Mouse (Mus musculus) heart, postnatal 10 days (tissue): Measurements from ENCODE around the gene Olfr1335. TPM values are rescaled to one million over a fixed set of nuclear protein-coding genes. Genes with fewer than 3 reads are reported as not detected.
"Not testable (repeated sequence)": the region's sequence is repeated elsewhere in the genome, so short reads cannot be mapped to it uniquely, and the experiment has no call there.

Experiments
- DNase-seq, 2 experiments: peaks; one replicate each; pipeline ENCODE4 v3.0.0; 2021
- intact Hi-C: fragments of 180-260 bp; cut with DNase I; formaldehyde crosslinking; loops from one replicate; pipeline ENCODE4 v1.15.1; 2025
- total RNA-seq, 2 experiments: library from RNA; stranded (reverse); gene quantifications; 2 replicates each; pipeline ENCODE4 v1.2.3; 2021

The Olfr1335 gene
- total RNA-seq: not detected

- DNase-seq: no peak
- intact Hi-C loops: no loop called here
These were observed at the start of gene Olfr1335 for GRCm38 (mm10) chr4:118809844-118810243. Gene Olfr1335, minus strand, starts transcription at chr4:118809944.

DNA sequence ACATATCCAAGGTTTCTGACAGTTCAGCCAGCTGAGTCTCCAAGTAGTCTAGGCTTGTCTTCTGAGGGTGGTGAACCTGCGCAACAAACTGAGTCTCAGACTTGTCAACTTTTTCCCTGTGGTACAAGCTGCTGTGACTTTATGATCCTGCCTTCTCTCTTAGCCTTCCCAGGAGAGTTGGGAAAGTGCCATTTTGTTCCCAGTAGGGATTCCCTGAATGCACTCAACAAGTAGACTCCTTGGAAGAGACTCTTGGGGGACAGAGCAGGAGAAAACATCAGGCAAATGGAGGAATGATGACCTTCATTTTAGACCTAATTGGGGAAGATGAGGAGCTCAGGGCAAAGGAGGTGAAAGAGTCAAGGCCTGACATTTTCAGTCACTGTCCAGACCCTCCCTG is 26.4 kb upstream of the Olfr1335 start, which contains the start of gene Olfr1333:
TSS of gene Olfr1333 (minus strand) at position 101 of the 400 bp plus-strand sequence.
- DNase-seq: no peak
- intact Hi-C loops: loop anchor here (1.0 kb wide), 1 partner anchor 39 kb away; no protein-coding TSS in a partner anchor

GRCm38 (mm10) chr4:118818921-118819320 is 9.2 kb upstream of the Olfr1335 start:
- intact Hi-C loops: no loop called here
- no peak for DNase-seq

DNA sequence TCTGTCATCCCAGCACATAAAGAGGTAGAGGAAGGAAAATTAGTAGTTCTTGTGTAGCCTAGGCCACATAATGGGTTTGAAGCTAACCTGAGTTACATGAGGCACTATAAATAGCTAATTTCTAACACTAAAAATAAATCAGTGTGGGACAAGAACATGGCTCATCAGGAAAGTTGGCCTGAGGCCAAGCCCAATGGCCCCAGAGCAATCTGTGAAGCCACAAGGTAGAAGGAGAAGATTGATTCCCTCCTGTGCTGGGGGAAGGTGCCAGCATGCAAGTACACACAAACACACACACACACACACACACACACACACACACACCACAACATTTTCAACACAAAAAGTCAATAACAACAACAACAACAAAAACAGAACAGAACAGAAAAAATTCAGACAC is 16.9 kb downstream of the Olfr1335 start:
- DNase-seq: peak; percentile 4 to 13
- intact Hi-C loops: not testable (repeated sequence)

DNA sequence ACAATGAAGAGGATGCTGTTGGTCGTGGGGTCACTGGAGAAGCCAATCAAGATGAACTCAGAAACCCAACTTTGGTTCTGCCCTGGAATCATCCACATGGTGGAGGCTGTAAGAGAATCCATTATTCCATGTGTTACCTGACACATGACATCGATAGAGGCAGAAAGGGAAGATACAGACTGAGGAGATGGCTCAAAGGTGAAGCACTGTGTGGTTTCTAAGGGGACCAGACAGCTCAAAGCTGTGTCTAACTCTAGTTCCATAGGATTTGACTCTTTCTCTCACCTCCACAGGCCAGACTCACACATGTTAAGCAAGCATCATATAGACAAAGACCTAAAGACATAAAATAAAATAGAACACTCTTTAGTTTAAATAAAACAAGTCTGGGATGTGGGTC is 27.3 kb downstream of the Olfr1335 start, which contains the start of gene Olfr1337:
TSS of gene Olfr1337 (minus strand) at position 101 of the 400 bp plus-strand sequence.
- intact Hi-C loops: no loop called here
- DNase-seq: no peak

Other genes starting within 250 kb of the Olfr1335 start
- gene Cfap57, start 189.2 kb downstream of the Olfr1335 start, total RNA-seq: under 1 TPM; 0.07 to 0.17 TPM
- gene Ebna1bp2, start 189.1 kb downstream of the Olfr1335 start, total RNA-seq: 10 to 100 TPM; 39.8 to 49.6 TPM
- gene Olfr62, start 151.0 kb downstream of the Olfr1335 start, total RNA-seq: not detected
- gene Olfr1342, start 117.2 kb downstream of the Olfr1335 start, total RNA-seq: not detected
- gene Olfr1341, start 106.4 kb downstream of the Olfr1335 start, total RNA-seq: not detected
- gene Olfr1340, start 89.8 kb downstream of the Olfr1335 start, total RNA-seq: not detected
- not detected for gene Olfr1339, start 77.8 kb downstream of the Olfr1335 start, total RNA-seq
- gene Olfr1338, start 51.2 kb downstream of the Olfr1335 start, total RNA-seq: not detected
- gene Olfr1337, start 27.4 kb downstream of the Olfr1335 start, total RNA-seq: not detected
- not detected for gene Olfr1333, start 26.3 kb upstream of the Olfr1335 start, total RNA-seq
- not detected for gene Olfr1331, start 54.7 kb upstream of the Olfr1335 start, total RNA-seq
- gene Olfr1330, start 78.7 kb upstream of the Olfr1335 start, total RNA-seq: not detected
- not detected for gene Olfr1329, start 107.5 kb upstream of the Olfr1335 start, total RNA-seq
- not detected for gene Olfr1328, start 128.7 kb upstream of the Olfr1335 start, total RNA-seq
- under 1 TPM in 1 of 2 experiments, not detected in 1; 0.38 TPM for gene Lao1, start 151.6 kb upstream of the Olfr1335 start, total RNA-seq